ENCODE assay signal across 21 mouse cellular contexts in the genomic region with DNA sequence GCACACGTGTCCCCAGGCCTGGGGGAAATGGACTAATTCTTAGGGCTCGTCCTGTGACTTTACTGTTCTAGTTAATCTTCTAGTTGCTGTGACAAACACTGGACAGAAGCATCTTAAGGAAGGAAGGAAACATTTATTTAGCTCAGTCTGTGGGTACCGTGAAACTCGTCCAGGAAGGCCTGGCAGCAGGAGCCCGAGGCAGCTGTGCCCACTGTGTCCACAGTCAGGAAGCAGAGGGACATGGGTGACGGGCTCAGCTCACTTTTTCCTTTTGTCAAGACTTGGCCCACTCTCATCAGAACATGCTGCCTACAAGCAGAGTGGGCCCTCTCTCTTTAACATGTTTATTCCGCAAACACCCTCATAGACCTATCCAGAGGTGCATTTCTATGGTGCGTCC.
"Had no signal": no experiment of that assay in that cellular context is flagged by ENCODE, and none has a peak within 500 bp of the region (broad histone marks: within the 10 kb centered on the region; RNA-seq: fewer than 3 reads in every experiment).

No protein-coding gene starts in this region.

- H3K4me3 ChIP-seq: lung, embryonic 15.5 days; midbrain, embryonic 10.5 days; midbrain, embryonic 12.5 days; myocyte; neural tube, embryonic 13.5 days; neural tube, embryonic 15.5 days had no signal

- H3K9ac ChIP-seq: liver, embryonic 14.5 days; lung, embryonic 15.5 days; midbrain, embryonic 12.5 days; neural tube, embryonic 13.5 days; neural tube, embryonic 15.5 days had no signal

- H3K4me1 ChIP-seq: midbrain, embryonic 12.5 days had no signal

- DNase-seq: lung, adult 2 months; lung, postnatal 14 days; lung, postnatal 4 days; midbrain, embryonic 14.5 days; retina, postnatal 1 day; right cerebral cortex, adult 18-20 months; right cerebral cortex, postnatal 25 days; right cerebral cortex, postnatal 4 days; spleen, adult 18-20 months; thymus, adult 18-20 months; thymus, postnatal 14 days; thymus, postnatal 36 days had no signal

- H3K36me3 ChIP-seq: lung, embryonic 15.5 days; midbrain, embryonic 10.5 days; midbrain, embryonic 12.5 days; neural tube, embryonic 13.5 days; neural tube, embryonic 15.5 days had no signal

- H3K27me3 ChIP-seq: lung, embryonic 15.5 days; midbrain, embryonic 12.5 days; neural tube, embryonic 13.5 days; neural tube, embryonic 15.5 days had no signal

- H3K27ac ChIP-seq: liver, embryonic 14.5 days; lung, embryonic 15.5 days; midbrain, embryonic 10.5 days; midbrain, embryonic 12.5 days; neural tube, embryonic 13.5 days; neural tube, embryonic 15.5 days had no signal

- ATAC-seq: lung, postnatal 0 days; midbrain, embryonic 16.5 days had no signal

- H3K9me3 ChIP-seq: lung, embryonic 15.5 days; midbrain, embryonic 10.5 days; midbrain, embryonic 12.5 days; neural tube, embryonic 13.5 days; neural tube, embryonic 15.5 days had no signal

- H3K4me2 ChIP-seq: lung, embryonic 15.5 days; midbrain, embryonic 12.5 days; neural tube, embryonic 13.5 days; neural tube, embryonic 15.5 days had no signal
